Mouse (Mus musculus) heart, embryonic 13.5 days (tissue): Measurements from ENCODE around the gene Hfe2. TPM values are rescaled to one million over a fixed set of nuclear protein-coding genes. Genes with fewer than 3 reads are reported as not detected.
"Not testable (repeated sequence)": the region's sequence is repeated elsewhere in the genome, so short reads cannot be mapped to it uniquely, and the experiment has no call there.

Experiments used
- ATAC-seq: fragments of 200-750 bp; cut with Nextera tagmentation; 2 replicates; pipeline ENCODE4 v1.8.0; 2017; ENCODE audit warnings: moderate TSS enrichment; ENCODE audit not compliant: insufficient number of reproducible peaks, low FRiP score, low TSS enrichment; ENCODE audit errors: extremely low read depth
- H3K27ac ChIP-seq: fragments of 300-500 bp; sonication (generic); replicated peaks from 2 replicates; pipeline ENCODE4 v1.5.1; 2015; ENCODE audit warnings: moderate library complexity, mild to moderate bottlenecking, inconsistent platforms
- H3K27me3 ChIP-seq: fragments of 300-500 bp; sonication (generic); replicated peaks from 2 replicates; pipeline ENCODE4 v1.6.1; 2015; ENCODE audit warnings: mild to moderate bottlenecking, inconsistent platforms
- H3K36me3 ChIP-seq: fragments of 300-500 bp; sonication (generic); 2 replicates; pipeline ENCODE4 v1.6.1; 2015; ENCODE audit warnings: mild to moderate bottlenecking, inconsistent platforms
- H3K4me1 ChIP-seq: fragments of 300-500 bp; sonication (generic); 2 replicates; pipeline ENCODE4 v1.6.1; 2015; ENCODE audit warnings: inconsistent platforms
- H3K4me2 ChIP-seq: fragments of 300-500 bp; sonication (generic); 2 replicates; pipeline ENCODE4 v1.6.1; 2015; ENCODE audit warnings: inconsistent platforms, mild to moderate bottlenecking, moderate library complexity
- H3K4me3 ChIP-seq: fragments of 300-500 bp; sonication (generic); 2 replicates; pipeline ENCODE4 v1.5.1; 2015; ENCODE audit warnings: moderate library complexity, mild to moderate bottlenecking, inconsistent platforms
- H3K9ac ChIP-seq: fragments of 300-500 bp; sonication (generic); 2 replicates; pipeline ENCODE4 v1.6.1; 2015; ENCODE audit warnings: inconsistent platforms, mild to moderate bottlenecking, moderate library complexity
- H3K9me3 ChIP-seq: fragments of 300-500 bp; sonication (generic); 2 replicates; pipeline ENCODE4 v1.6.1; 2016; ENCODE audit warnings: inconsistent platforms
- whole genome bisulfite sequencing: fragments of 180-500 bp; shearing (Covaris S2); methylation state at CpG from one replicate; pipeline ENCODE4 v1.1.7; 2015; ENCODE audit warnings: mixed read lengths; 5-methylcytosine and 5-hydroxymethylcytosine counted together
- polyA plus RNA-seq: library from polyadenylated mRNA; unstranded; fragments of >200 nt; fragmentation: Nextera tagmentation; extraction: Ambion mirVana; gene quantifications from 2 replicates; pipeline ENCODE4 v1.2.1, GENCODE M21; 2015

Hfe2 gene
- polyA plus RNA-seq, 1 experiment from 2014 or later, result 7.4 TPM

- H3K4me3 ChIP-seq, result no peak overlapping the region
- H3K9ac ChIP-seq, result no peak overlapping the region
- H3K9me3 ChIP-seq, result no peaks in the 10 kb centered on the region
- H3K4me1 ChIP-seq, result peaks cover 5% of the 10 kb centered on the region; the same call in 1 of the 2 replicates
- ATAC-seq, result no peak
- 64% methylated on average over 4 of the region's 4 CpGs for WGBS
- H3K4me2 ChIP-seq, result no peak overlapping the region
- H3K27ac ChIP-seq, result no peak overlapping the region
- H3K27me3 ChIP-seq, result no peaks in the 10 kb centered on the region
- no peaks in the 10 kb centered on the region for H3K36me3 ChIP-seq
Observed at GRCm38 (mm10) chr3:96503946-96504345, 21.0 kb upstream of the Hfe2 start.

GRCm38 (mm10) chr3:96504931-96505330 is 20.0 kb upstream of the Hfe2 start:
- ATAC-seq, result no peak
- Histone ChIP-seq H3K36me3 (no peaks in the 10 kb centered on the region), H3K4me2 (no peak overlapping the region), H3K4me3 (no peak overlapping the region), H3K9me3 (no peaks in the 10 kb centered on the region), H3K9ac (no peak overlapping the region), H3K27ac (no peak overlapping the region), H3K27me3 (no peaks in the 10 kb centered on the region), H3K4me1 (peaks cover 5% of the 10 kb centered on the region; the same call in 1 of the 2 replicates)
- WGBS, result 79% methylated on average over 6 of the region's 6 CpGs

GRCm38 (mm10) chr3:96506396-96507047 is 18.4 kb upstream of the Hfe2 start:
- H3K27me3 ChIP-seq, result no peaks in the 10 kb centered on the region
- no peak overlapping the region for H3K9ac ChIP-seq
- 76% methylated on average over 9 of the region's 9 CpGs for WGBS
- no peaks in the 10 kb centered on the region for H3K9me3 ChIP-seq
- H3K36me3 ChIP-seq, result no peaks in the 10 kb centered on the region
- ATAC-seq, result no peak
- no peak overlapping the region for H3K4me2 ChIP-seq
- H3K4me3 ChIP-seq, result no peak overlapping the region
- H3K27ac ChIP-seq, result no peak overlapping the region
- H3K4me1 ChIP-seq, result peaks cover 5% of the 10 kb centered on the region; the same call in 1 of the 2 replicates

GRCm38 (mm10) chr3:96507966-96508365 is 17.0 kb upstream of the Hfe2 start:
- H3K36me3 ChIP-seq, ATAC-seq, H3K4me3 ChIP-seq, H3K9ac ChIP-seq, H3K4me1 ChIP-seq, H3K4me2 ChIP-seq, H3K27ac ChIP-seq, H3K27me3 ChIP-seq, H3K9me3 ChIP-seq: not testable (repeated sequence)
- 88% methylated on average over 8 of the region's 9 CpGs for WGBS

GRCm38 (mm10) chr3:96520171-96520570 is 4.8 kb upstream of the Hfe2 start:
- Histone ChIP-seq H3K9ac (no peak overlapping the region), H3K36me3 (no peaks in the 10 kb centered on the region), H3K27ac (no peak overlapping the region), H3K9me3 (no peaks in the 10 kb centered on the region), H3K27me3 (no peaks in the 10 kb centered on the region), H3K4me3 (no peak overlapping the region), H3K4me1 (peaks cover 9% of the 10 kb centered on the region), H3K4me2 (no peak overlapping the region)
- 53% methylated on average over 5 of the region's 5 CpGs for WGBS
- ATAC-seq, result no peak

GRCm38 (mm10) chr3:96522149-96522548 is 2.8 kb upstream of the Hfe2 start:
- ATAC-seq, result no peak
- Histone ChIP-seq H3K27ac (no peak overlapping the region), H3K4me2 (no peak overlapping the region), H3K36me3 (no peaks in the 10 kb centered on the region), H3K9ac (no peak overlapping the region), H3K4me3 (no peak overlapping the region), H3K9me3 (no peaks in the 10 kb centered on the region), H3K27me3 (peaks cover 19% of the 10 kb centered on the region), H3K4me1 (peaks cover 26% of the 10 kb centered on the region)
- 63% methylated on average over 4 of the region's 4 CpGs for whole genome bisulfite sequencing

- H3K27me3 ChIP-seq, result peaks cover 40% of the 10 kb centered on the region
- no peaks in the 10 kb centered on the region for H3K9me3 ChIP-seq
- no peaks in the 10 kb centered on the region for H3K36me3 ChIP-seq
- H3K4me2 ChIP-seq, result peak overlapping the region; percentile 54
- no peak overlapping the region; the same call in 1 of the 2 replicates for H3K9ac ChIP-seq
- no peak for ATAC-seq
- WGBS, result 58% methylated on average over 12 of the region's 12 CpGs
- H3K4me3 ChIP-seq, result no peak overlapping the region
- H3K27ac ChIP-seq, result peak overlapping the region; percentile 65
- peaks cover 37% of the 10 kb centered on the region for H3K4me1 ChIP-seq
Observed at GRCm38 (mm10) chr3:96524028-96524810, 753 bp upstream of the Hfe2 start.

- Histone ChIP-seq H3K9me3 (no peaks in the 10 kb centered on the region), H3K4me2 (peak overlapping the region; percentile 91), H3K9ac (no peak overlapping the region; the same call in 1 of the 2 replicates), H3K36me3 (no peaks in the 10 kb centered on the region), H3K4me3 (0 out of 2 replicates have a peak overlapping the region, but pooled peaks have one; percentile 3), H3K27me3 (peaks cover 43% of the 10 kb centered on the region), H3K4me1 (peaks cover 37% of the 10 kb centered on the region), H3K27ac (no peak overlapping the region)
- no peak for ATAC-seq
- 64% methylated on average over 11 of the region's 11 CpGs for WGBS
Observed at GRCm38 (mm10) chr3:96526013-96526762, 1.2 kb downstream of the Hfe2 start.

GRCm38 (mm10) chr3:96526864-96527542 is 2.0 kb downstream of the Hfe2 start:
- peak overlapping the region; percentile 57 for H3K4me3 ChIP-seq
- H3K4me1 ChIP-seq, result peaks cover 37% of the 10 kb centered on the region
- H3K36me3 ChIP-seq, result no peaks in the 10 kb centered on the region
- WGBS, result 4% methylated on average over 44 of the region's 44 CpGs
- no peak overlapping the region for H3K27ac ChIP-seq
- H3K9me3 ChIP-seq, result no peaks in the 10 kb centered on the region
- peak overlapping the region; percentile 91 for H3K4me2 ChIP-seq
- H3K9ac ChIP-seq, result peak overlapping the region; percentile 78
- ATAC-seq, result no peak
- peaks cover 43% of the 10 kb centered on the region for H3K27me3 ChIP-seq

- Histone ChIP-seq H3K9ac (no peak overlapping the region), H3K27me3 (peaks cover 43% of the 10 kb centered on the region), H3K4me1 (peaks cover 37% of the 10 kb centered on the region), H3K27ac (no peak overlapping the region), H3K4me3 (no peak overlapping the region), H3K9me3 (no peaks in the 10 kb centered on the region), H3K36me3 (no peaks in the 10 kb centered on the region), H3K4me2 (0 out of 2 replicates have a peak overlapping the region, but pooled peaks have one; percentile 91)
- no peak for ATAC-seq
- WGBS, result 58% methylated on average over 9 of the region's 9 CpGs
Observed at GRCm38 (mm10) chr3:96528506-96528905, 3.5 kb downstream of the Hfe2 start.

- Histone ChIP-seq H3K4me1 (peaks cover 12% of the 10 kb centered on the region), H3K27me3 (peaks cover 25% of the 10 kb centered on the region), H3K36me3 (no peaks in the 10 kb centered on the region), H3K4me3 (no peak overlapping the region), H3K27ac (no peak overlapping the region), H3K9me3 (no peaks in the 10 kb centered on the region), H3K4me2 (no peak overlapping the region), H3K9ac (no peak overlapping the region)
- 45% methylated on average over 7 of the region's 7 CpGs for WGBS
- no peak for ATAC-seq
Observed at GRCm38 (mm10) chr3:96532050-96532449, 7.1 kb downstream of the Hfe2 start.
